Mouse (Mus musculus) liver, embryonic 16.5 days (tissue): ENCODE results near the gene Ets1. TPM values are rescaled to one million over a fixed set of nuclear protein-coding genes. Genes with fewer than 3 reads are reported as not detected.

Experiments used
- ATAC-seq: fragments of 200-750 bp; cut with Nextera tagmentation; 2 replicates; pipeline ENCODE4 v1.8.0; 2017; ENCODE audit warnings: low read depth, mild to moderate bottlenecking, moderate number of reproducible peaks, moderate library complexity
- H3K27ac ChIP-seq: fragments of 300-500 bp; sonication (generic); 2 replicates; pipeline ENCODE4 v1.5.1; 2014; ENCODE audit warnings: mild to moderate bottlenecking, low read length
- H3K27me3 ChIP-seq: fragments of 300-500 bp; sonication (generic); 2 replicates; pipeline ENCODE4 v1.6.1; 2014; ENCODE audit warnings: low read depth, low read length, mixed read lengths; ENCODE audit not compliant: control insufficient read depth, insufficient read depth
- H3K36me3 ChIP-seq: fragments of 300-500 bp; sonication (generic); 2 replicates; pipeline ENCODE4 v1.6.1; 2014; ENCODE audit warnings: mild to moderate bottlenecking; ENCODE audit not compliant: control insufficient read depth, insufficient read depth
- H3K4me1 ChIP-seq: fragments of 300-500 bp; sonication (generic); 2 replicates; pipeline ENCODE4 v1.6.1; 2014; ENCODE audit warnings: low read depth, low read length, mixed read lengths; ENCODE audit not compliant: control insufficient read depth
- H3K4me2 ChIP-seq: fragments of 300-500 bp; sonication (generic); 2 replicates; pipeline ENCODE4 v1.6.1; 2014; ENCODE audit warnings: low read depth, low read length, mixed read lengths
- H3K4me3 ChIP-seq: fragments of 300-500 bp; sonication (generic); 2 replicates; pipeline ENCODE4 v1.5.1; 2014; ENCODE audit warnings: low read depth, mild to moderate bottlenecking, low read length
- H3K9ac ChIP-seq: fragments of 300-500 bp; sonication (generic); 2 replicates; pipeline ENCODE4 v1.6.1; 2014; ENCODE audit warnings: low read depth, low read length
- H3K9me3 ChIP-seq: fragments of 300-500 bp; sonication (generic); replicated peaks from 2 replicates; pipeline ENCODE4 v1.6.1; 2016; ENCODE audit warnings: low read length; ENCODE audit not compliant: control insufficient read depth
- WGBS: fragments of 180-500 bp; shearing (Covaris S2); extraction: QIAGEN DNeasy Blood & Tissue Kit; methylation state at CpG from one replicate; pipeline ENCODE4 v1.1.7; 2014; ENCODE audit not compliant: insufficient replicate concordance; 5-methylcytosine and 5-hydroxymethylcytosine counted together
- polyA plus RNA-seq: library from polyadenylated mRNA; unstranded; fragments of >200 nt; fragmentation: Nextera tagmentation; extraction: Ambion mirVana; gene quantifications from 2 replicates; pipeline ENCODE4 v1.2.1, GENCODE M21; 2015

The Ets1 gene
- polyA plus RNA-seq, 1 experiment from 2014 or later = 15.9 TPM

DNA sequence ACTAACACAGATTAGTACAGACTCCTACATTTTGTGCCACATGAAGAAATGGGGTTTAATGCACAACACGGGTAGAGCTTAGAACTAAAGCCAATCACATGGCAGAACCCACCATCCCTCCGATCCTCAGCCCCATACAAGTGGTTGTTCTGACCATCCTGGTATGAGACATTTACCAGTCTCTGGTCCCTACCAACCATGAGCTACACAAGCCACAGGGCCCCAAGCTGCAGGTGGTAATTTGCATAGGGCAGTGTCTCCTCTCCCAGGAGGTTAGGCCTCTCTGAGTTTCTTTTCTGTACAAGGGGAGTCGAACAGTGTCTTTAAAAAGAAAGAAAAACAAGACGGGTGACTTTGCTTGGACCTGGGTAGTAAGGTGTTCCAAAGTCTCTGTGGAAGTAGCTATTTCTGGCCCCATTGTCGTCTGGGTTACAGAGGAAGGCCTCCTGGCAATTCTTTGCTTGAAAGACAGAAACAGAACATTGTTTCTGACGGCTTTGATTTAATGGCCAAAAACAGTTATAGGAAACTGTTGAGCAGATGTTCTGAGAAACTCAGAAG, 23.1 kb upstream of the Ets1 start:
- Histone ChIP-seq H3K9me3 (no peaks in the 10 kb centered on the region), H3K4me2 (no peak overlapping the region), H3K4me3 (no peak overlapping the region), H3K27me3 (no peaks in the 10 kb centered on the region), H3K27ac (no peak overlapping the region), H3K4me1 (peaks cover 17% of the 10 kb centered on the region), H3K36me3 (no peaks in the 10 kb centered on the region), H3K9ac (no peak overlapping the region)
- 44% methylated on average over 6 of the region's 6 CpGs for WGBS
- ATAC-seq = no peak

DNA sequence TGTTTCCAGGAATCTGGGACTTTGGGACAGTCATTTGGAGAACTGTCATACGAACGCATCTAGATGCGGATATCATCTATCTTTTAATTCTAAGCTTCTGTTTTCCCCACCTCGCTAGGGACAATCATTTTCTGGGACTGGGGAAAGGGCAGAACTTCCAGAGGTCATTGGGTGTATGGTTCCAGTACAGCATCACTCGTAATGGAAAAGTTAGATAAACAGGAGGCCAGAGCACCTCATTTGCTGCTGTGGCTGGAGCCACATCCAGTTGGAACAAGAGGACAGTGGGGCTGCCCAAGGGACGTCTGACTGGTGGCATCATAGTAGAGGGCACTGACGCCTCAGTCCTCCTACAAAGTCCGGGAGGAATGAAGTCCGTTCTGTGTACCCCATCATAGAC, 21.8 kb upstream of the Ets1 start:
- Histone ChIP-seq H3K36me3 (no peaks in the 10 kb centered on the region), H3K9me3 (no peaks in the 10 kb centered on the region), H3K4me3 (no peak overlapping the region), H3K27ac (no peak overlapping the region), H3K4me2 (no peak overlapping the region), H3K4me1 (peaks cover 4% of the 10 kb centered on the region), H3K27me3 (no peaks in the 10 kb centered on the region), H3K9ac (no peak overlapping the region)
- no peak for ATAC-seq
- 65% methylated on average over 9 of the region's 9 CpGs for WGBS

DNA sequence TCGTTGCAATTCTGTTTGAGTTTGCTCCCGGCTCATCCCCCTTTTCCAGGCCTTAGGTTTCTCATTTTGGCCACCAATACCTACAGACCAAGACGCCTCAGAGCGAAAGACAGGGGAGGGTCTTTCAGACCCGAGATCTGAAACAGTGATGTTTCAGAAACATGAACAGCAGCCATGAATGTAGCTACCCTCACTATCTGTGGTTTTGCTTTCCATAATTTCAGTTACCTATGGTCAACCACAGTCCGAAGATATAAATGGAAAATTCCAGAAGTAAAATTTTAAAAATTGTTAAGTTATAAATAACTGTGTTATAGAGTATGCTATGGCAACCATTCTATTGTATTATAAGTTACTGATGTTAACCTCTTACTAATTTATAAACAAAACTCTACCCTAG, 20.6 kb upstream of the Ets1 start:
- Histone ChIP-seq H3K36me3 (no peaks in the 10 kb centered on the region), H3K4me2 (no peak overlapping the region), H3K9ac (no peak overlapping the region), H3K4me1 (no peaks in the 10 kb centered on the region), H3K4me3 (no peak overlapping the region), H3K27me3 (no peaks in the 10 kb centered on the region), H3K27ac (no peak overlapping the region), H3K9me3 (no peaks in the 10 kb centered on the region)
- no peak for ATAC-seq
- WGBS = 60% methylated on average over 6 of the region's 6 CpGs

DNA sequence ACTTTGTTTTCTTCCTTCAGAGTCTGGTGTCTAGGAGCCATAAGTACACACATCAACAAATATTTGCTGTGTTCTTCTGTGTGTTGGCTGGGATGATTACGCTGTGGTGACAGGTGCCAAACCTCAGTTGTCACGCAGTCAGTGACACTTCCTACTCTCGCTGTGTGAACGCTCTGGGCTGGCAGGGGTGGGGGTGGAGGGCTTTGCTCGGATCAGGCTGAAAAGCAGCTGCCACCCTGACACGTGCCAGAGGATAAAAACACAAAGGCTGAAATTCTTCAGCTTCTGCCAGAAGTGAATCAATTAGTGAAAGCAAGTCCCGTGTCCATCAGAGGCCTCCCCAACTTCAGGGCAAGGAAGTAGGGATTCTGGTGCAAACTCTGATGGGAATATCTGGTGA, 20.0 kb upstream of the Ets1 start:
- Histone ChIP-seq H3K36me3 (no peaks in the 10 kb centered on the region), H3K9ac (no peak overlapping the region), H3K4me3 (no peak overlapping the region), H3K27ac (no peak overlapping the region), H3K4me2 (no peak overlapping the region), H3K9me3 (no peaks in the 10 kb centered on the region), H3K4me1 (no peaks in the 10 kb centered on the region), H3K27me3 (no peaks in the 10 kb centered on the region)
- ATAC-seq = no peak
- WGBS = 13% methylated on average over 7 of the region's 7 CpGs

DNA sequence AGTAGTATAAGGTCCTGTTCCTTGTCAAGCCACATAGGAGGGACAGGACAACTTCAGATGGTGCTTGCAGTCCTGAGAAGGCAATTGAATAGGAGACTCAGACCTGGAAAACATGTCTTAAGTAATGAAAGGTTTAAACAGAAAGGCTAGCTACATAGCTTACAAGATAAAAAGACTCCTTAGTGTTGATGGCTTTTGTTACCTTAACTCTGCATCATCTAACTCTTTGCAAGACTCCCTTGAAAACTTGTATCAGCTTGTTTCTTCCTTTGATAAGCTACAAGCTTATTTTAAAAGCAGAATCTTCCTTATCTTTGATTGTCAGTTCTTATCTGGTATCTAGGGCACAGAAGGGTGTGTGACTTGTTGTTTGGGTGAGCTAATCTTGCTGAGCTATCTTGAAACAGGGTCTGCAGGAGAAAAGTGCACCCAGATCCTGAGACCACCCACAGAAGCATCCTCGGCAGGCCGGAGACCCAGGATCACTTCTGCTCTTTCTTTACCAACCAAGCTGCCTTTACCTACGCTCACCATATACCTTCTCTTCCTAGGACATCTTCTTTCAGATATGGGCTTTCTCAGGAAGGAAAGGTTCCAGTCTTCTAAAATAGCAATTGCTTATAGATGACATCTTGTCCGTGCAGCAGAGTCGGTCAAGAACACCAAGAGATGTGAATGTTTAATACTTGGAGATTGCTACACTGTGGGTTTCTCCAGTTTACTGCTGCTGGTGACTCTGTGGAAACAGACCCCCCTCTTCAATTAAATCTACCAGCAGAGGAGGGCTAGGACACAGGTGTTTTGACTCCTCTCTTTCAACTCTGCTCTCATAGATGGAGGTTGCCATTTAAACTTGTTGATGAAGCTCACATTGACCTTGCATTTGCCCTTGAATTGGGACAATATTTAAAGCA, 19.2 kb upstream of the Ets1 start:
- H3K4me1 ChIP-seq = no peaks in the 10 kb centered on the region
- H3K27me3 ChIP-seq = no peaks in the 10 kb centered on the region
- no peak overlapping the region for H3K27ac ChIP-seq
- H3K9me3 ChIP-seq = no peaks in the 10 kb centered on the region
- H3K4me2 ChIP-seq = no peak overlapping the region
- no peak for ATAC-seq
- H3K4me3 ChIP-seq = no peak overlapping the region
- H3K36me3 ChIP-seq = no peaks in the 10 kb centered on the region
- H3K9ac ChIP-seq = no peak overlapping the region
- 59% methylated on average over 5 of the region's 5 CpGs for WGBS

DNA sequence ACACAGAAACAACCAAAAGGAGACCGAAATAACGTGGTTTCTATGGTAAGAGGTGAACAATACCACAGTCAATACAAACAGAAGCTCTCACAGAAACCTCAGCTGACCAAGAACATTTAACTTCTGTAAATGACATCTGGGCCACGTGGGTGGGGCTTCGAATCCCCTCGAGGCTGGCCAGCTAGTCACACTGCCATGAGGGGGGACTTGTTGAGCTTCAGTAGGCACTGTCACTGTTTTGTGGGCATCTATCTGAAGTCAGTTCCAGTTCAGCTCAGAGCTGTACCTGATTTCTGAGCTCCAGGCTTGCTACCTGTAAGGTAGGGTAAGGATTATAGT, 18.6 kb upstream of the Ets1 start:
- WGBS = 35% methylated on average over 5 of the region's 5 CpGs
- H3K27ac ChIP-seq = no peak overlapping the region
- no peak overlapping the region for H3K4me3 ChIP-seq
- no peak overlapping the region for H3K4me2 ChIP-seq
- no peaks in the 10 kb centered on the region for H3K9me3 ChIP-seq
- no peaks in the 10 kb centered on the region for H3K4me1 ChIP-seq
- no peak for ATAC-seq
- no peak overlapping the region for H3K9ac ChIP-seq
- H3K27me3 ChIP-seq = no peaks in the 10 kb centered on the region
- no peaks in the 10 kb centered on the region for H3K36me3 ChIP-seq

DNA sequence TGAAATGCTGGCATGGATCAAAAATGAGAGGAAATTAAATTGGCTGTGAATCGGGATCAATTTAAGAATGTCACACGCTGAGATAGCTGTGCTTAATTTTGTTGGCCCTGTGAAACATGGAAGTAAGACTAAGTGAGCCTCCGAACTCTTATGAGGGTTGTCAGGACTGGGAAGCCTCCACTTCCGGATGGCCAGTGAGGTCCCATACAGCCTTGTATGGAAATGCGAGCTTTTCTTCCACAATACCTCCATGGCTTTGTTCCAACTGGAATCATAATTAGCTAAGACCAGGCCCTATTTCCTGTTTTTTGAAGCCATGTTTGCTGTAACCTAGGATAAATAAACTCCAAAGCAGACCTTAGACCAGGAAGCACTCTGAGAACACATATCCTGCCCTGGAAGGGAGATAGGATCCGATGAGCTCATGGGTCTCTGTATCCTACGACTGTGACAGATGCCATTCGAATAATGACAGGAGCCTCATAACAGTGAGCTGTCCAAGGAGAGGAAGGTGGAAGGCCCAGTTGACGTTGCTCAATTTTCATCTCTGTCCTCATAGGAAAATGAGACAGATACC, 17.4 kb upstream of the Ets1 start:
- no peak overlapping the region for H3K4me3 ChIP-seq
- no peaks in the 10 kb centered on the region for H3K36me3 ChIP-seq
- no peaks in the 10 kb centered on the region for H3K27me3 ChIP-seq
- H3K27ac ChIP-seq = no peak overlapping the region
- no peaks in the 10 kb centered on the region for H3K9me3 ChIP-seq
- WGBS = 66% methylated on average over 9 of the region's 9 CpGs
- ATAC-seq = no peak
- no peak overlapping the region for H3K9ac ChIP-seq
- no peak overlapping the region for H3K4me2 ChIP-seq
- H3K4me1 ChIP-seq = no peaks in the 10 kb centered on the region

DNA sequence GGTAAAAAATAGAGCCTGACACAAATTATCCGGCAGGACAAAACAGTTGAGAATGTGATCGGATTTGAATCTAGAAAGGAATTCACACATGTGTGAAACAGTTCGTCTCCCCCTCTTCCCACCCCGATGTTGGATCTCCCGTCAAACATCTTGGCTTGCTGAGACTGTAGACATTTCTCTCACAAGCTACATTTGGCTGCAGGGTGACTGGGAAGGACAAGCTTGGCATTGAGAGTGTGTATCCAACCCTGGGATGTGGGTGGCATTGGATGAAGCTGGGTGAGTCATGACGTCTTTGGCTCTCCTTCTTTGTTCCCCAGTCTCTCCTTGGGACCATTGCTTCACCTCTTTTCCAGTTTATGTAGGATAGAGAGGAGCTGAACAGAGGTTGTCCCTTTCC, 16.4 kb upstream of the Ets1 start:
- H3K9me3 ChIP-seq = no peaks in the 10 kb centered on the region
- no peak overlapping the region for H3K9ac ChIP-seq
- H3K27ac ChIP-seq = no peak overlapping the region
- 66% methylated on average over 6 of the region's 6 CpGs for WGBS
- no peaks in the 10 kb centered on the region for H3K27me3 ChIP-seq
- no peaks in the 10 kb centered on the region for H3K4me1 ChIP-seq
- no peak overlapping the region for H3K4me2 ChIP-seq
- H3K36me3 ChIP-seq = no peaks in the 10 kb centered on the region
- no peak overlapping the region for H3K4me3 ChIP-seq
- no peak for ATAC-seq

DNA sequence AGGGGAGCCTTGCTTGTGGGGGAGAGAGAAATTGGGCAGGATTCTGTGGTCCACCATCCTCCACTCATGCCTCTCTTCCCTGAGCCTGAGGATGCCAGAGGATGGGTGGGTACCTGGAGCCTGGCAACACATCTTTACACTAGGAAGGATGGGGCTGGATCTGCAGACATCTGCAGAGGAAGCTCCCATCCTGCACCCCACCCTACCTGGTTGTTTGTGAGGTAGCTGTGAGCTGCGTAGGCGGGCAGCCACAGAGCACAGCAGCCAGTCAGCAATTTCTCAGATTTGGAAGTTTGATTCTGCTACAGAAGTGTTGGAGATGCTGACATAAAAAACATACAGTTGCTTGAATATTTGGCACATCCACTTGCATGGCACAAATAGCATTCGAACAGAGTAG, 15.6 kb upstream of the Ets1 start:
- Histone ChIP-seq H3K4me2 (no peak overlapping the region), H3K9me3 (no peaks in the 10 kb centered on the region), H3K4me1 (no peaks in the 10 kb centered on the region), H3K27me3 (no peaks in the 10 kb centered on the region), H3K36me3 (no peaks in the 10 kb centered on the region), H3K27ac (no peak overlapping the region), H3K9ac (no peak overlapping the region), H3K4me3 (no peak overlapping the region)
- 75% methylated on average over 3 of the region's 3 CpGs for WGBS
- no peak for ATAC-seq
